Mouse (Mus musculus) urinary bladder, adult 2 months (tissue): ENCODE data around the gene Trir. TPM values are rescaled to one million over a fixed set of nuclear protein-coding genes. Genes with fewer than 3 reads are reported as not detected.

Experiments used
- DNase-seq: peaks from one replicate; pipeline ENCODE4 v3.0.0; 2022; ENCODE audit warnings: low spot score
- polyA plus RNA-seq: library from polyadenylated mRNA; depleted of rRNA; stranded (reverse); fragments of >200 nt; gene quantifications from 2 replicates; pipeline ENCODE4 v1.2.3, GENCODE M21; 2012

Trir gene
- polyA plus RNA-seq, 1 experiment: 140 TPM

GRCm38 (mm10) chr8:85036381-85036717 is 9.7 kb downstream of the Trir start:
- DNase-seq: no peak

- peak; percentile 85 for DNase-seq
Observed at GRCm38 (mm10) chr8:85036718-85037365, 10.2 kb downstream of the Trir start, which contains the start of gene Tnpo2. Tnpo2 (plus strand) TSS chr8:85036915.

GRCm38 (mm10) chr8:85037366-85037680 is 10.7 kb downstream of the Trir start:
- DNase-seq: no peak

- peak; percentile 54 for DNase-seq
Observed at GRCm38 (mm10) chr8:85037681-85038531, 11.3 kb downstream of the Trir start.

GRCm38 (mm10) chr8:85043619-85044018 is 17.0 kb downstream of the Trir start:
- DNase-seq: no peak

- DNase-seq: no peak
Observed at GRCm38 (mm10) chr8:85057367-85057766, 30.7 kb downstream of the Trir start.

- DNase-seq: peak; percentile 64
Observed at GRCm38 (mm10) chr8:85059879-85060616, 33.4 kb downstream of the Trir start, which contains the start of gene Fbxw9. Fbxw9 (plus strand) TSS chr8:85060055.

GRCm38 (mm10) chr8:85062603-85063002 is 36.0 kb downstream of the Trir start:
- no peak for DNase-seq

- no peak for DNase-seq
Observed at GRCm38 (mm10) chr8:85065213-85065612, 38.6 kb downstream of the Trir start.

GRCm38 (mm10) chr8:85067155-85067554 is 40.5 kb downstream of the Trir start:
- no peak for DNase-seq

- DNase-seq: no peak
Observed at GRCm38 (mm10) chr8:85067982-85068381, 41.4 kb downstream of the Trir start, which contains the start of gene Gm5741. Gm5741 (minus strand) TSS chr8:85067982.

GRCm38 (mm10) chr8:85071041-85071440 is 44.4 kb downstream of the Trir start:
- no peak for DNase-seq

GRCm38 (mm10) chr8:85071514-85072281 is 45.1 kb downstream of the Trir start, which contains the start of gene Dhps:
Dhps (plus strand) TSS chr8:85071757.
- peak; percentile 76 for DNase-seq

GRCm38 (mm10) chr8:85072364-85072929 is 45.8 kb downstream of the Trir start:
- no peak for DNase-seq

GRCm38 (mm10) chr8:85073041-85073612 is 46.5 kb downstream of the Trir start:
- no peak for DNase-seq

GRCm38 (mm10) chr8:85074167-85074566 is 47.5 kb downstream of the Trir start:
- DNase-seq: no peak

- DNase-seq: no peak
Observed at GRCm38 (mm10) chr8:85074617-85075016, 48.0 kb downstream of the Trir start.

GRCm38 (mm10) chr8:85076001-85076400 is 49.4 kb downstream of the Trir start:
- DNase-seq: no peak

GRCm38 (mm10) chr8:85076993-85077392 is 50.4 kb downstream of the Trir start:
- no peak for DNase-seq
